Mouse (Mus musculus) embryonic facial prominence, embryonic 10.5 days (tissue): ENCODE results near the gene Alg14. TPM values are rescaled to one million over a fixed set of nuclear protein-coding genes. Genes with fewer than 3 reads are reported as not detected.

Experiments
- DNase-seq: peaks from one replicate; pipeline ENCODE4 v3.0.0-alpha.2; 2017; ENCODE audit warnings: low spot score
- H3K27ac ChIP-seq: fragments of 300-500 bp; sonication (generic); replicated peaks from 2 replicates; pipeline ENCODE4 v1.5.1; 2016; ENCODE audit warnings: mild to moderate bottlenecking
- H3K27me3 ChIP-seq: fragments of 300-500 bp; sonication (generic); replicated peaks from 2 replicates; pipeline ENCODE4 v1.6.1; 2016; ENCODE audit warnings: low read depth, mild to moderate bottlenecking; ENCODE audit not compliant: poor library complexity, severe bottlenecking
- H3K36me3 ChIP-seq: fragments of 300-500 bp; sonication (generic); replicated peaks from 2 replicates; pipeline ENCODE4 v1.6.1; 2016; ENCODE audit warnings: mild to moderate bottlenecking, moderate library complexity
- H3K4me1 ChIP-seq: fragments of 300-500 bp; sonication (generic); 2 replicates; pipeline ENCODE4 v1.6.1; 2016
- H3K4me3 ChIP-seq: fragments of 300-500 bp; sonication (generic); 2 replicates; pipeline ENCODE4 v1.5.1; 2016; ENCODE audit warnings: mild to moderate bottlenecking, moderate library complexity
- H3K9me3 ChIP-seq: fragments of 300-500 bp; sonication (generic); 2 replicates; pipeline ENCODE4 v1.6.1; 2016; ENCODE audit warnings: mild to moderate bottlenecking
- WGBS: fragments of 180-500 bp; shearing (Covaris S2); methylation state at CpG from one replicate; pipeline ENCODE4 v1.1.7; 2016; 5-methylcytosine and 5-hydroxymethylcytosine counted together
- polyA plus RNA-seq: library from polyadenylated mRNA; unstranded; fragments of >200 nt; fragmentation: Nextera tagmentation; extraction: Ambion mirVana; gene quantifications from 2 replicates; pipeline ENCODE4 v1.2.1, GENCODE M21; 2016

Alg14 gene
- polyA plus RNA-seq, 1 experiment from 2014 or later, result 30.7 TPM

DNA sequence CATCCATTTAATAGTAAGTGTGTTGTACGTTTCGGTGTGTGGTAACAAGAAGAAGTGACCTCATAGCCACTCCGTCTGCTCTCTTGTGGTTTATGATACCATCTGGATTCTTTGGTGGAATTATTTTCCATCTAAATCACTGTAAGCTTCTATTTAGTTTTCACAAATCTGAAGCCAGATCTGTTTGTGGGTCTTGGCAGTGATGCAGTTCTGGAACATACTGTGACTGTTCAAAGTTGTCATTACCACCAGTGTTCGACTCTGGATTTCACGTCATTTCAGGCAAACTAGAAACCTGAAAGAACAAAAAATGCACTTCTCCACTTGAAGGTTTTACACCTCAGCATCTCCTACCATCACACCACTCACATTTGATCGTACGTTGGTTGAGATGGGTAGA lies 23.9 kb downstream of the Alg14 start:
- H3K36me3 ChIP-seq, result peaks cover 24% of the 10 kb centered on the region
- no peak overlapping the region for H3K27ac ChIP-seq
- H3K9me3 ChIP-seq, result no peaks in the 10 kb centered on the region
- no peak overlapping the region for H3K4me3 ChIP-seq
- no peaks in the 10 kb centered on the region for H3K27me3 ChIP-seq
- DNase-seq, result no peak
- H3K4me1 ChIP-seq, result peaks cover 8% of the 10 kb centered on the region
- 95% methylated on average over 7 of the region's 7 CpGs for WGBS

DNA sequence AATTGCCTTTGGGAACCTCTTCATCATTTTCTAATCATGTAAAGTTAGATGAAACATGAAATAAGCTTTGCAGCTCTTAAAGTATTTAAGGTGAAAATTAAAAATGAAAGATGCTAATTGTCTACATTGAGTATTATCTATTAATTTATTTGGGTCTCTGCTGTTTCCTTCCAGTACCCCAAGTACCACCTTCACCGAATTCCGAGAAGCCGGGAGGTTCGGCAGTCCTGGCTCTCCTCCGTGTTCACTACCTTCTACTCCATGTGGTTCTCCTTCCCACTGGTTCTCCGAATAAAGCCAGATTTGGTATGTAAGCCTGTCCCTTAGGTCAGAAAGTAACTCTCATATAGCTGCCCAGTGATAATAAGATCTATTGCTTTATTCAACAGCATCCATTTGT lies 28.3 kb downstream of the Alg14 start:
- Histone ChIP-seq H3K36me3 (peaks cover 45% of the 10 kb centered on the region), H3K9me3 (0 out of 2 replicates have a peak, but pooled peaks cover 2% of the 10 kb centered on the region), H3K27ac (no peak overlapping the region), H3K27me3 (no peaks in the 10 kb centered on the region), H3K4me3 (no peak overlapping the region), H3K4me1 (no peaks in the 10 kb centered on the region)
- DNase-seq, result no peak
- 91% methylated on average over 6 of the region's 6 CpGs for WGBS

DNA sequence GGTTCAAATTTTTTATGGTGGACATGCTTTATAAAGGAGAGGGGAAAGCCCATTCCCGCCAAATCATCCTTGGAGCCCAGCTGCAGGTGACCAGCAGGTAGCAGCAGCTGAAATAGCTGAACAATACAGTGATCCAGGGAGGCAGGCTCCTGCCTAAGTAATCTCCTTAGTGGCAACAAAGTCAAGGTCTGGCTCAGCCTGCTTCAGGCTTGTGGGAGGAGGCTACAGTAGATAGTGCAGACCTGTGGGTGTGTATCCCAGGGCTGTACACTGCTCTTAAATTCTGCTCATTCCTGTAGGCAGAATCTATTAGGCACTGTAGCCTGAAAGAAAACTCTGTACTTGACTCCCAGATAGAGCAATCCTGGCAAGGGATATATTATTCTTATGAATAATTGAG lies 29.3 kb downstream of the Alg14 start:
- Histone ChIP-seq H3K27ac (no peak overlapping the region), H3K4me3 (no peak overlapping the region), H3K36me3 (peaks cover 38% of the 10 kb centered on the region), H3K4me1 (no peaks in the 10 kb centered on the region), H3K9me3 (0 out of 2 replicates have a peak, but pooled peaks cover 2% of the 10 kb centered on the region), H3K27me3 (no peaks in the 10 kb centered on the region)
- 73% methylated on average over 1 of the region's 1 CpGs for WGBS
- no peak for DNase-seq

- Histone ChIP-seq H3K4me3 (no peak overlapping the region), H3K27me3 (no peaks in the 10 kb centered on the region), H3K36me3 (peaks cover 28% of the 10 kb centered on the region), H3K9me3 (0 out of 2 replicates have a peak, but pooled peaks cover 2% of the 10 kb centered on the region), H3K4me1 (no peaks in the 10 kb centered on the region), H3K27ac (no peak overlapping the region)
- no peak for DNase-seq
- WGBS, result 95% methylated on average over 15 of the region's 15 CpGs
Observed at GRCm38 (mm10) chr3:121323371-121323770, 31.8 kb downstream of the Alg14 start.

- Histone ChIP-seq H3K4me3 (no peak overlapping the region), H3K27me3 (no peaks in the 10 kb centered on the region), H3K9me3 (0 out of 2 replicates have a peak, but pooled peaks cover 2% of the 10 kb centered on the region), H3K4me1 (no peaks in the 10 kb centered on the region), H3K36me3 (peaks cover 22% of the 10 kb centered on the region), H3K27ac (no peak overlapping the region)
- WGBS, result 93% methylated on average over 5 of the region's 5 CpGs
- no peak for DNase-seq
Observed at GRCm38 (mm10) chr3:121327406-121327805, 35.8 kb downstream of the Alg14 start.

DNA sequence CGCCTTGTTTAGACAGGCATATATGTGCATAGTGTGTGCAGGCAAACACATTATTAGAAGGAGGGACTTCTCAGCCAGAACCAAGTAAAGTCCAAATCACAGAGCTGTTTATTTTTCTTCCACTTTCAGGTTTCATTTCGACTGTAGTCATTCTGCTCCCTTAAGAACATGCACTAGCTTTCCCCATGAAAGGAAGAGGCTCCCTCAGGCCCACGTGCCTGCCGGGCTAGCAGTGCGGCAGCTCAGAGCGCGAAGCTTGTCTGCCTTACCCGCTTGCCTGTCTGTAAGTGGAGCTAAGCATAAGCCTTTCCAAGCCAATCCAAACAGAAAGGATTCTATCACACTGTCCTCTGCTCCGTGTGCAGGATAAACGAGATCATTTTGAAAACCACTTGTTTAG lies 38.1 kb downstream of the Alg14 start:
- no peaks in the 10 kb centered on the region for H3K4me1 ChIP-seq
- no peaks in the 10 kb centered on the region for H3K27me3 ChIP-seq
- no peak overlapping the region for H3K27ac ChIP-seq
- DNase-seq, result no peak
- WGBS, result 79% methylated on average over 10 of the region's 10 CpGs
- no peaks in the 10 kb centered on the region for H3K9me3 ChIP-seq
- 0 out of 2 replicates have a peak, but pooled peaks cover 3% of the 10 kb centered on the region for H3K36me3 ChIP-seq
- no peak overlapping the region for H3K4me3 ChIP-seq

- no peak for DNase-seq
- Histone ChIP-seq H3K27me3 (no peaks in the 10 kb centered on the region), H3K4me1 (no peaks in the 10 kb centered on the region), H3K4me3 (no peak overlapping the region), H3K27ac (no peak overlapping the region), H3K36me3 (no peaks in the 10 kb centered on the region), H3K9me3 (no peaks in the 10 kb centered on the region)
- WGBS, result 84% methylated on average over 7 of the region's 7 CpGs
Observed at GRCm38 (mm10) chr3:121330244-121330646, 38.7 kb downstream of the Alg14 start.

DNA sequence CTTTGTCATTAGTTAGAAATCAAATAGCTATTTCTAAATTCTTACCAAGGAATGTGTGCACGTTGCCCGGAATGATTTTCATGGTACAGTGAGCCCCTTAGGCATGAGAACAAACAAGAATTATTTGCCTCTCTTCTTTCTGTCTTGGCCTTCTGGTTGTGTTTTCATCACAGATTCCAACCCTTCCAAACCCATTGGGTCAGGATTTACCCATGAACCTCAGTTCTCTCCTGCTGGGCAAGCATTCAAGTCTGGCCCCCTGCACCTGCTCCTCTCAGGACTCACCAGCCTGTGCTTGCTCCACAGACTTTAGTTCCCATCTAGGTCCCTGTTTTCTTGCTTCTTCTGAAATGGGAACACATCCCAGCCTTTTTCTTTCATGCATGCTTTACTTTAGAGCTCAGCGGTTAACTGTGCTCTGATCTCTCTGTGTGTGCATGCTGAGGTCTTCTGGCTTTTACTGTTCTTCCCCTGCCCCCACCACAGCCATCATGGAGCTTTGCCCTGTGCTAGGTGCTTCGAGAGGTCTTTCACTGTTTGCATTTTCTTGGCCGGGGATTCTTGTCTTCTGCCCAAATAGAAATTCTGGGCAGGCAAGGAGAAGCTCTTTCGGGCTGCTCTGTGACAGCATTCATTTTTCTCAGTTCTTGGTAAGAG lies 44.8 kb downstream of the Alg14 start:
- no peak overlapping the region for H3K27ac ChIP-seq
- 89% methylated on average over 6 of the region's 6 CpGs for WGBS
- H3K27me3 ChIP-seq, result no peaks in the 10 kb centered on the region
- no peak overlapping the region for H3K4me3 ChIP-seq
- H3K36me3 ChIP-seq, result no peaks in the 10 kb centered on the region
- no peak for DNase-seq
- H3K9me3 ChIP-seq, result no peaks in the 10 kb centered on the region
- H3K4me1 ChIP-seq, result peaks cover 12% of the 10 kb centered on the region

GRCm38 (mm10) chr3:121338687-121339086 lies 47.1 kb downstream of the Alg14 start:
- Histone ChIP-seq H3K36me3 (no peaks in the 10 kb centered on the region), H3K4me3 (no peak overlapping the region), H3K27me3 (no peaks in the 10 kb centered on the region), H3K27ac (no peak overlapping the region), H3K4me1 (peaks cover 18% of the 10 kb centered on the region), H3K9me3 (no peaks in the 10 kb centered on the region)
- 59% methylated on average over 2 of the region's 2 CpGs for WGBS
- DNase-seq, result no peak

DNA sequence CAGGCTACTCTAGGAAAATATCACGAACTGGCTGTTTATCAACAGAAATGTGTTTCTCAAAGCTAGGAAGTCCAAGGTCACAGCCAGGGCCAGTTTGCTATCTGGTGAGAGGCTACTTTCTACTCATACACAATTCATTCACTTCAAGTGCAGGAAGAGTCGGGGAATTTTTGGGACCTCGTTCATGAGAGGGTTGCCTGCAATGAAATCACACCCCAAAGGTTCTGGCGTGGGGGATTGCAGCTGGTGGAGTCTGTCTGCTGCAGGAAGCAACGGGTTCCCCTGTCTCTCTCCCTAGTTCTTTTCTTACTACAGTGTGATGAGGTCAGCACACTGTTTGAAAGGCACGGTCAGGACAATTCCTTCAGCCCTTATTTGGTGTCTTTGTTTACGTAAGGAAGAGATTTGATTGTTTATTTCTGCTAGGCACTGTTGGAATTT lies 48.8 kb downstream of the Alg14 start:
- WGBS, result 65% methylated on average over 7 of the region's 7 CpGs
- DNase-seq, result no peak

GRCm38 (mm10) chr3:121343224-121343623 lies 51.7 kb downstream of the Alg14 start:
- H3K36me3 ChIP-seq, result no peaks in the 10 kb centered on the region
- H3K4me3 ChIP-seq, result no peak overlapping the region
- no peaks in the 10 kb centered on the region for H3K9me3 ChIP-seq
- H3K27ac ChIP-seq, result 0 out of 2 replicates have a peak overlapping the region, but pooled peaks have one; percentile 4
- DNase-seq, result no peak
- WGBS, result 86% methylated on average over 7 of the region's 7 CpGs
- no peaks in the 10 kb centered on the region for H3K27me3 ChIP-seq
- H3K4me1 ChIP-seq, result peaks cover 53% of the 10 kb centered on the region

More for the DNA sequence above, 48.8 kb downstream of the Alg14 start:
- Histone ChIP-seq H3K36me3 (no peaks in the 10 kb centered on the region), H3K27ac (no peak overlapping the region), H3K4me1 (peaks cover 34% of the 10 kb centered on the region), H3K4me3 (no peak overlapping the region), H3K27me3 (no peaks in the 10 kb centered on the region), H3K9me3 (no peaks in the 10 kb centered on the region)

GRCm38 (mm10) chr3:121344056-121344945 lies 52.7 kb downstream of the Alg14 start:
- Histone ChIP-seq H3K4me3 (no peak overlapping the region), H3K27me3 (no peaks in the 10 kb centered on the region)

More at GRCm38 (mm10) chr3:121344056-121344945, 52.7 kb downstream of the Alg14 start:
- H3K36me3 ChIP-seq, result no peaks in the 10 kb centered on the region
- peaks cover 61% of the 10 kb centered on the region for H3K4me1 ChIP-seq
- peak; percentile 57 for DNase-seq
- no peaks in the 10 kb centered on the region for H3K9me3 ChIP-seq
- WGBS, result 29% methylated on average over 8 of the region's 8 CpGs
- H3K27ac ChIP-seq, result peak overlapping the region; percentile 76
